Mouse (Mus musculus): ENCODE measurements around the gene Auts2. TPM values are rescaled to one million over a fixed set of nuclear protein-coding genes. Genes with fewer than 3 reads are reported as not detected.

Gene Auts2
- polyA plus RNA-seq, 1 experiment from 2014 or later, result 19.0 TPM

GRCm38 (mm10) chr5:132072356-132072755, 470.8 kb downstream of the Auts2 start:
- ATAC-seq, result no peak
- Histone ChIP-seq H3K27me3 (replicated peaks) (no peaks in the 10 kb centered on the region), H3K4me2 (replicated peaks) (no peak overlapping the region), H3K4me3 (replicated peaks) (no peak overlapping the region), H3K27ac (no peak overlapping the region), H3K36me3 (no peaks in the 10 kb centered on the region), H3K9me3 (no peaks in the 10 kb centered on the region), H3K9ac (no peak overlapping the region), H3K4me1 (replicated peaks) (peaks cover 27% of the 10 kb centered on the region)
- 48% methylated on average over 4 of the region's 4 CpGs for WGBS

- H3K27me3 ChIP-seq (replicated peaks), result no peaks in the 10 kb centered on the region
- no peaks in the 10 kb centered on the region for H3K36me3 ChIP-seq
- H3K4me2 ChIP-seq (replicated peaks), result peak overlapping the region; percentile 22
- no peaks in the 10 kb centered on the region for H3K9me3 ChIP-seq
- H3K9ac ChIP-seq, result no peak overlapping the region
- peak; percentile 90 for ATAC-seq
- peak overlapping the region; percentile 36 for H3K27ac ChIP-seq
- WGBS, result 47% methylated on average over 10 of the region's 10 CpGs
- H3K4me1 ChIP-seq (replicated peaks), result peaks cover 10% of the 10 kb centered on the region; the same call in 1 of the 2 replicates
- no peak overlapping the region for H3K4me3 ChIP-seq (replicated peaks)
Measured at GRCm38 (mm10) chr5:132067750-132068739, 475.1 kb downstream of the Auts2 start.

GRCm38 (mm10) chr5:132060116-132060515, 483.0 kb downstream of the Auts2 start:
- Histone ChIP-seq H3K9ac (no peak overlapping the region), H3K36me3 (no peaks in the 10 kb centered on the region), H3K4me3 (replicated peaks) (no peak overlapping the region), H3K27ac (no peak overlapping the region), H3K9me3 (no peaks in the 10 kb centered on the region), H3K4me2 (replicated peaks) (no peak overlapping the region), H3K4me1 (replicated peaks) (no peaks in the 10 kb centered on the region), H3K27me3 (replicated peaks) (no peaks in the 10 kb centered on the region)
- 93% methylated on average over 6 of the region's 6 CpGs for WGBS
- no peak for ATAC-seq

- 43% methylated on average over 13 of the region's 13 CpGs for WGBS
Measured at GRCm38 (mm10) chr5:132052637-132053036, 490.5 kb downstream of the Auts2 start.

GRCm38 (mm10) chr5:132039584-132039983, 503.6 kb downstream of the Auts2 start:
- no peak overlapping the region for H3K4me2 ChIP-seq (replicated peaks)
- H3K9me3 ChIP-seq, result no peaks in the 10 kb centered on the region
- no peaks in the 10 kb centered on the region for H3K27me3 ChIP-seq (replicated peaks)
- H3K27ac ChIP-seq, result no peak overlapping the region
- peak; percentile 71; the same call in 1 of the 2 replicates for ATAC-seq
- no peaks in the 10 kb centered on the region for H3K4me1 ChIP-seq (replicated peaks)
- H3K36me3 ChIP-seq, result no peaks in the 10 kb centered on the region
- H3K4me3 ChIP-seq (replicated peaks), result no peak overlapping the region
- WGBS, result 79% methylated on average over 6 of the region's 6 CpGs
- no peak overlapping the region for H3K9ac ChIP-seq

More at GRCm38 (mm10) chr5:132052637-132053036, 490.5 kb downstream of the Auts2 start:
- Histone ChIP-seq H3K4me1 (replicated peaks) (0 out of 2 replicates have a peak, but pooled peaks cover 3% of the 10 kb centered on the region), H3K27me3 (replicated peaks) (no peaks in the 10 kb centered on the region), H3K4me3 (replicated peaks) (no peak overlapping the region), H3K9ac (no peak overlapping the region), H3K9me3 (no peaks in the 10 kb centered on the region), H3K27ac (no peak overlapping the region), H3K36me3 (no peaks in the 10 kb centered on the region), H3K4me2 (replicated peaks) (no peak overlapping the region)
- no peak for ATAC-seq

- Histone ChIP-seq H3K27me3 (replicated peaks) (no peaks in the 10 kb centered on the region), H3K27ac (no peak overlapping the region), H3K9me3 (no peaks in the 10 kb centered on the region), H3K36me3 (no peaks in the 10 kb centered on the region), H3K4me3 (replicated peaks) (no peak overlapping the region), H3K4me2 (replicated peaks) (no peak overlapping the region), H3K4me1 (replicated peaks) (no peaks in the 10 kb centered on the region), H3K9ac (no peak overlapping the region)
- WGBS, result 91% methylated on average over 15 of the region's 15 CpGs
- no peak for ATAC-seq
Measured at GRCm38 (mm10) chr5:132033491-132034350, 509.4 kb downstream of the Auts2 start.

GRCm38 (mm10) chr5:132030941-132031531, 512.1 kb downstream of the Auts2 start:
- 64% methylated on average over 15 of the region's 15 CpGs for WGBS
- Histone ChIP-seq H3K36me3 (no peaks in the 10 kb centered on the region), H3K9ac (no peak overlapping the region), H3K4me2 (replicated peaks) (no peak overlapping the region), H3K27ac (no peak overlapping the region), H3K4me3 (replicated peaks) (no peak overlapping the region), H3K27me3 (replicated peaks) (no peaks in the 10 kb centered on the region), H3K9me3 (no peaks in the 10 kb centered on the region), H3K4me1 (replicated peaks) (no peaks in the 10 kb centered on the region)
- no peak for ATAC-seq

GRCm38 (mm10) chr5:132029638-132030037, 513.5 kb downstream of the Auts2 start:
- H3K4me3 ChIP-seq (replicated peaks), result no peak overlapping the region
- no peak overlapping the region for H3K4me2 ChIP-seq (replicated peaks)
- WGBS, result 84% methylated on average over 11 of the region's 11 CpGs
- H3K4me1 ChIP-seq (replicated peaks), result no peaks in the 10 kb centered on the region
- no peak for ATAC-seq
- no peaks in the 10 kb centered on the region for H3K9me3 ChIP-seq
- no peaks in the 10 kb centered on the region for H3K36me3 ChIP-seq
- H3K27me3 ChIP-seq (replicated peaks), result no peaks in the 10 kb centered on the region
- H3K27ac ChIP-seq, result no peak overlapping the region
- H3K9ac ChIP-seq, result no peak overlapping the region

GRCm38 (mm10) chr5:132029038-132029437, 514.1 kb downstream of the Auts2 start:
- H3K4me3 ChIP-seq (replicated peaks), result no peak overlapping the region
- H3K27me3 ChIP-seq (replicated peaks), result no peaks in the 10 kb centered on the region
- H3K4me1 ChIP-seq (replicated peaks), result no peaks in the 10 kb centered on the region
- no peaks in the 10 kb centered on the region for H3K36me3 ChIP-seq
- H3K4me2 ChIP-seq (replicated peaks), result no peak overlapping the region
- WGBS, result 59% methylated on average over 12 of the region's 12 CpGs
- no peaks in the 10 kb centered on the region for H3K9me3 ChIP-seq
- no peak for ATAC-seq
- H3K27ac ChIP-seq, result no peak overlapping the region
- H3K9ac ChIP-seq, result no peak overlapping the region

GRCm38 (mm10) chr5:132027859-132028498, 515.2 kb downstream of the Auts2 start:
- Histone ChIP-seq H3K9ac (no peak overlapping the region), H3K4me2 (replicated peaks) (no peak overlapping the region), H3K36me3 (no peaks in the 10 kb centered on the region), H3K4me1 (replicated peaks) (no peaks in the 10 kb centered on the region), H3K9me3 (no peaks in the 10 kb centered on the region), H3K27ac (no peak overlapping the region), H3K27me3 (replicated peaks) (no peaks in the 10 kb centered on the region), H3K4me3 (replicated peaks) (no peak overlapping the region)
- no peak for ATAC-seq
- WGBS, result 46% methylated on average over 5 of the region's 5 CpGs

GRCm38 (mm10) chr5:132013296-132013695, 529.8 kb downstream of the Auts2 start:
- no peak overlapping the region for H3K9ac ChIP-seq
- no peaks in the 10 kb centered on the region for H3K9me3 ChIP-seq
- no peaks in the 10 kb centered on the region for H3K4me1 ChIP-seq (replicated peaks)
- no peaks in the 10 kb centered on the region for H3K36me3 ChIP-seq
- 86% methylated on average over 7 of the region's 7 CpGs for WGBS
- H3K27me3 ChIP-seq (replicated peaks), result no peaks in the 10 kb centered on the region
- no peak overlapping the region for H3K4me3 ChIP-seq (replicated peaks)
- no peak for ATAC-seq
- no peak overlapping the region for H3K27ac ChIP-seq
- H3K4me2 ChIP-seq (replicated peaks), result no peak overlapping the region
